14 mouse cellular contexts compared by ENCODE assay signal in genomic region chr11:55424746-55425360, GRCm38 (mm10). TPM values are rescaled to one million over a fixed set of nuclear protein-coding genes. Genes with fewer than 3 reads are reported as not detected.
DNase-seq lines count a peak whose midpoint lies in the region; ATAC-seq and TF ChIP-seq lines count a peak whose summit lies in the region.
"Had no signal": no experiment of that assay in that cellular context is flagged by ENCODE, and none has a peak within 500 bp of the region (broad histone marks: within the 10 kb centered on the region; RNA-seq: fewer than 3 reads in every experiment).

No protein-coding gene starts in this region.

- DNase-seq in cerebellum, postnatal 10 days, result peak; percentile 39 to 45
- no peak for DNase-seq in cerebellum, adult 11-12 months
- peak; percentile 70 for DNase-seq in 3134 (ENCODE audit: extremely low read depth, insufficient read length, low spot score)
- DNase-seq in thymus, postnatal 25 days, result no peak
- DNase-seq in layer of hippocampus, adult 2 months (ENCODE audit: low spot score in 2 of 2), result no peak
- DNase-seq: adrenal gland, postnatal 36 days; cerebellum, adult 9-11 months; heart, adult 18-20 months; kidney, postnatal 36 days had no signal

- H3K27me3 ChIP-seq in intestine, embryonic 15.5 days (replicated peaks), result no peaks in the 10 kb centered on the region
- no peaks in the 10 kb centered on the region for H3K27me3 ChIP-seq in intestine, embryonic 16.5 days (replicated peaks; ENCODE audit: control insufficient read depth, insufficient read depth, low read length)
- no peaks in the 10 kb centered on the region for H3K27me3 ChIP-seq in hindbrain, embryonic 12.5 days
- H3K27me3 ChIP-seq: Patski had no signal

- WGBS in intestine, embryonic 15.5 days, result 79% methylated on average over 8 of the region's 8 CpGs
- 77% methylated on average over 8 of the region's 8 CpGs for WGBS in intestine, embryonic 16.5 days
- WGBS in hindbrain, embryonic 12.5 days, result 76% methylated on average over 8 of the region's 8 CpGs

- H3K36me3 ChIP-seq in intestine, embryonic 15.5 days, result no peaks in the 10 kb centered on the region
- no peaks in the 10 kb centered on the region for H3K36me3 ChIP-seq in intestine, embryonic 16.5 days (ENCODE audit: control insufficient read depth, insufficient read depth, low read length)
- no peaks in the 10 kb centered on the region for H3K36me3 ChIP-seq in hindbrain, embryonic 12.5 days

- TF ChIP-seq CTCF in layer of hippocampus, adult 2 months (conservative IDR thresholded peaks at IDR 0.05), result no peak

- no peak overlapping the region for H3K4me2 ChIP-seq in intestine, embryonic 15.5 days (replicated peaks)
- H3K4me2 ChIP-seq in intestine, embryonic 16.5 days (ENCODE audit: low read depth, low read length), result no peak overlapping the region
- H3K4me2 ChIP-seq in hindbrain, embryonic 12.5 days (replicated peaks), result no peak overlapping the region

- no peaks in the 10 kb centered on the region for H3K9me3 ChIP-seq in intestine, embryonic 15.5 days
- H3K9me3 ChIP-seq in intestine, embryonic 16.5 days (ENCODE audit: control insufficient read depth, low read length), result no peaks in the 10 kb centered on the region
- no peaks in the 10 kb centered on the region for H3K9me3 ChIP-seq in hindbrain, embryonic 12.5 days (replicated peaks)

- H3K4me1 ChIP-seq in intestine, embryonic 15.5 days (replicated peaks), result peaks cover 56% of the 10 kb centered on the region
- H3K4me1 ChIP-seq in intestine, embryonic 16.5 days (ENCODE audit: control insufficient read depth, insufficient read depth, low read length), result peaks cover 37% of the 10 kb centered on the region
- peaks cover 57% of the 10 kb centered on the region for H3K4me1 ChIP-seq in hindbrain, embryonic 12.5 days

- H3K9ac ChIP-seq in intestine, embryonic 15.5 days, result no peak overlapping the region
- no peak overlapping the region for H3K9ac ChIP-seq in intestine, embryonic 16.5 days (ENCODE audit: low read depth, low read length)
- no peak overlapping the region for H3K9ac ChIP-seq in hindbrain, embryonic 12.5 days

- peak overlapping the region; percentile 18; the same call in 1 of the 2 replicates for H3K27ac ChIP-seq in intestine, embryonic 15.5 days
- no peak overlapping the region for H3K27ac ChIP-seq in intestine, embryonic 16.5 days (ENCODE audit: low read length)
- peak overlapping the region; percentile 80 for H3K27ac ChIP-seq in hindbrain, embryonic 12.5 days
- no peak overlapping the region for H3K27ac ChIP-seq in layer of hippocampus, adult 2 months
- H3K27ac ChIP-seq: macrophage had no signal

- ATAC-seq in intestine, embryonic 15.5 days, result no peak
- no peak for ATAC-seq in intestine, embryonic 16.5 days
- ATAC-seq in hindbrain, embryonic 12.5 days (ENCODE audit: low FRiP score), result no peak
- ATAC-seq: Patski had no signal

- H3K4me3 ChIP-seq in intestine, embryonic 15.5 days (replicated peaks), result no peak overlapping the region
- H3K4me3 ChIP-seq in intestine, embryonic 16.5 days (ENCODE audit: low read length), result no peak overlapping the region
- H3K4me3 ChIP-seq in hindbrain, embryonic 12.5 days, result no peak overlapping the region
- no peak overlapping the region for H3K4me3 ChIP-seq in layer of hippocampus, adult 2 months

RNA-seq across cellular contexts. Expression of gene Sparc, which starts 1.9 kb away (rescaled TPM):
- 1,532 and 1,545 TPM in 2 replicates for polyA plus RNA-seq in intestine, embryonic 15.5 days (2015; fragmentation: Nextera tagmentation; extraction: Ambion mirVana)
- 1,500 and 1,563 TPM in 2 replicates for polyA plus RNA-seq in intestine, embryonic 16.5 days (2015; fragmentation: Nextera tagmentation; extraction: Ambion mirVana)
- 743 and 783 TPM in 2 replicates for polyA plus RNA-seq in hindbrain, embryonic 12.5 days (2016; fragmentation: Nextera tagmentation; extraction: Ambion mirVana)
- 100 to 1,000 TPM; 274 to 288 TPM for total RNA-seq in layer of hippocampus, adult 2 months (2021)

RNA-seq across cellular contexts. Expression of gene Atox1, which starts 36.2 kb away (rescaled TPM):
- polyA plus RNA-seq in intestine, embryonic 15.5 days (2015; fragmentation: Nextera tagmentation; extraction: Ambion mirVana), result 370 and 402 TPM in 2 replicates
- 408 and 413 TPM in 2 replicates for polyA plus RNA-seq in intestine, embryonic 16.5 days (2015; fragmentation: Nextera tagmentation; extraction: Ambion mirVana)
- polyA plus RNA-seq in hindbrain, embryonic 12.5 days (2016; fragmentation: Nextera tagmentation; extraction: Ambion mirVana), result 236 and 284 TPM in 2 replicates
- 10 to 100 TPM; 88.4 to 92.4 TPM for total RNA-seq in layer of hippocampus, adult 2 months (2021)

RNA-seq across cellular contexts. Expression of gene G3bp1, which starts 44.6 kb away (rescaled TPM):
- 163 and 179 TPM in 2 replicates for polyA plus RNA-seq in intestine, embryonic 15.5 days (2015; fragmentation: Nextera tagmentation; extraction: Ambion mirVana)
- polyA plus RNA-seq in intestine, embryonic 16.5 days (2015; fragmentation: Nextera tagmentation; extraction: Ambion mirVana), result 137 and 153 TPM in 2 replicates
- 184 and 189 TPM in 2 replicates for polyA plus RNA-seq in hindbrain, embryonic 12.5 days (2016; fragmentation: Nextera tagmentation; extraction: Ambion mirVana)
- 10 to 100 TPM; 36.4 TPM for total RNA-seq in layer of hippocampus, adult 2 months (2021)

Comparison
In these comparisons a context has a peak if more than half of its experiments do, and no peak if none do; other contexts are left out.
1. DNase-seq: peak in cerebellum, postnatal 10 days (2 of 2) and 3134 (single experiment); none in cerebellum, adult 11-12 months (single experiment), thymus, postnatal 25 days (single experiment) and layer of hippocampus, adult 2 months (0 of 2).
2. H3K27ac ChIP-seq: peak in intestine, embryonic 15.5 days (single experiment) and hindbrain, embryonic 12.5 days (single experiment); none in intestine, embryonic 16.5 days (single experiment) and layer of hippocampus, adult 2 months (single experiment).